Mouse (Mus musculus): ENCODE results near the gene Ctbs.

DNA sequence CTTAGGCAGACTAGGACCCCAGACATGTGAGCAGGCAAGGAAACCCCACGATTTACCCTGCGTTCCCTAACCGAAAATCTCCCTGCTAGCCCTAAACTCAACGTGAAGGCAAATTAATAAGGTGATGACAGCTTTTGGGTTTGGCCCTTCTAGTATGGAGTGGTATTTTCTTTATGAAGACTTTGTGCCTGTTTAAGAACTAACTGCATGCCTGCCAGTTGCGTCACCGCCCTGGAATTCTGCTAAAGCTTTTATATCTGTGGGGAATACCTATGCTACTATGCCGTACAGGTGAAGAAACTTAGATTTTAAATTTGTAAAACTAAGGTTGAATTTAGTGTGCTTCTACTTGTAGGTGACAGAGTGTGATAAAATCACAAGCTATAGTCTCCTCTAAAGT is 37.1 kb upstream of the Ctbs start:
- TF ChIP-seq GATA1 (IDR thresholded peaks at IDR 0.05; ENCODE audit: low read length) (no peak), TAL1 (IDR thresholded peaks at IDR 0.05; ENCODE audit: low read length) (no peak)
